Mouse (Mus musculus): Measurements from ENCODE around the gene Ddc. TPM values are rescaled to one million over a fixed set of nuclear protein-coding genes. Genes with fewer than 3 reads are reported as not detected.

The Ddc gene
- polyA plus RNA-seq, 1 experiment from 2014 or later, result 12.4 TPM

DNA sequence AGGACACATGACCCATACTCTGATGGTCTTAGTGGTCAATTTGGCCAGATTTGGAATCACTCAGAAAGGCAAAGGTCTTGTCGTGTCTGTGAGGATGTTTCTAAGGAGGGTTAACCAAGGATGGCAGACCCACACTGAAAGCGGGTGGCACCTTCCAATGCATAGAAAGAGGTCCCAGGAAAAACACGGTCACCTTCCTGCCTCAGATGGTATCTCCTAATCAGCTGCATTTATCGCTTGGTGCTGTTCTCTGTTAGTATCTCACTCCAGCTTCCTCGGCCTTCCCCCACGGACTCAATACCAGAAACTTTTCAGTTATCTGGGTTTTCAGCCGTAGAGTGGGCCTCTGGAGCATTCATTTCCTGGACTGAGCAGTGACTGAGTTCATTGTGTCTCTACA is 58.1 kb downstream of the Ddc start:
- Histone ChIP-seq H3K27ac (ENCODE audit: low read length) (no peak overlapping the region), H3K4me1 (ENCODE audit: insufficient read depth, low read depth, low read length) (peaks cover 21% of the 10 kb centered on the region; the same call in 1 of the 2 replicates), H3K27me3 (replicated peaks; ENCODE audit: insufficient read depth, low read length) (no peaks in the 10 kb centered on the region), H3K9me3 (ENCODE audit: low read length) (no peaks in the 10 kb centered on the region), H3K36me3 (ENCODE audit: insufficient read depth, low read length) (no peaks in the 10 kb centered on the region), H3K4me3 (ENCODE audit: low read depth, low read length) (no peak overlapping the region), H3K9ac (replicated peaks; ENCODE audit: low read depth) (no peak overlapping the region), H3K4me2 (replicated peaks; ENCODE audit: low read depth, low read length) (no peak overlapping the region)
- 85% methylated on average over 7 of the region's 7 CpGs for WGBS
- ATAC-seq, result no peak
- TF ChIP-seq CTCF (IDR thresholded peaks at IDR 0.05) (no peak), EP300 (IDR thresholded peaks at IDR 0.05) (no peak)
- DNase-seq (ENCODE audit: low spot score), result no peak

- 0 out of 2 replicates have a peak, but pooled peaks have one; percentile 22 for ATAC-seq
These were observed 60.6 kb downstream of the Ddc start for GRCm38 (mm10) chr11:11837384-11837783.

DNA sequence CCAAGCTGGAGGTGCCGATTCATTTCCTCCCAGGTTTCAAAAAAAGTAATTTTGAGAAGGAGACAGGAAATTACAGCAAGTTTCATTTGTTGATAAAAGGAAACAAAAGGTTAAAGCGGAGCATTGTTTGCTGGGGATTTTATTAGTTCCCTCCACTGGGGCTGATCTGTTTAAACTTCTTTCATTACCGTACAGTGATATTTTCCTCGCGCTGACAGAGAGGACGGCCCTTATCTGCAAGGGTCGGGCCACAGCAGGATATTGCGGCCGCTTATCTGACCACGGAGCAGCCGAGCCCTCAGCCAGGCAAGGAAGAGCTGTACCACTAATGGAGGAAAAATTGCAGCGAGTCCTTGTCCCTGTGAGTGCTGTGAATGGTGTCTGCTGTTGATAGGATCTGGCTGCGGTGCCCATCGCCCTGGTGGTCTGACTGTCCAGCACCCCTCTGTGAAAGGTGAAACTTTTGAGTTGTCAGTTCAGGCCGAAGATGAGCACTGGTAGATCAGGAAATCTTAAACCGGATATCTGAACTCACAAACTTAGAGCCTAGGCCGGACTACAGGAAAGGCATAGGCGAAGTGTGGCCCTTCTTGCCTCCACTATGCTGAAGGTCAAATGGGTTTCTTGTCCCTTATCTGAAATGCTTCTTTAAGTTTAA is 61.1 kb downstream of the Ddc start:
- 8% methylated on average over 18 of the region's 18 CpGs for WGBS
- Histone ChIP-seq H3K9me3 (ENCODE audit: low read length) (no peaks in the 10 kb centered on the region), H3K36me3 (ENCODE audit: insufficient read depth, low read length) (no peaks in the 10 kb centered on the region), H3K4me3 (ENCODE audit: low read depth, low read length) (no peak overlapping the region), H3K27ac (ENCODE audit: low read length) (peak overlapping the region; percentile 57), H3K4me2 (replicated peaks; ENCODE audit: low read depth, low read length) (peak overlapping the region; percentile 43), H3K27me3 (replicated peaks; ENCODE audit: insufficient read depth, low read length) (no peaks in the 10 kb centered on the region), H3K9ac (replicated peaks; ENCODE audit: low read depth) (no peak overlapping the region), H3K4me1 (ENCODE audit: insufficient read depth, low read depth, low read length) (peaks cover 13% of the 10 kb centered on the region; the same call in 1 of the 2 replicates)
- ATAC-seq (peak; percentile 73), DNase-seq (ENCODE audit: low spot score) (peak; percentile 44)
- TF ChIP-seq CTCF (IDR thresholded peaks at IDR 0.05) (no peak), EP300 (IDR thresholded peaks at IDR 0.05) (peak; percentile 43; the same call in 1 of the 2 replicates)

More at GRCm38 (mm10) chr11:11837384-11837783, 60.6 kb downstream of the Ddc start:
- Histone ChIP-seq H3K9me3 (ENCODE audit: low read length) (no peaks in the 10 kb centered on the region), H3K27me3 (replicated peaks; ENCODE audit: insufficient read depth, low read length) (no peaks in the 10 kb centered on the region), H3K4me1 (ENCODE audit: insufficient read depth, low read depth, low read length) (peaks cover 10% of the 10 kb centered on the region; the same call in 1 of the 2 replicates), H3K4me3 (ENCODE audit: low read depth, low read length) (no peak overlapping the region), H3K4me2 (replicated peaks; ENCODE audit: low read depth, low read length) (no peak overlapping the region; the same call in 1 of the 2 replicates), H3K9ac (replicated peaks; ENCODE audit: low read depth) (no peak overlapping the region), H3K36me3 (ENCODE audit: insufficient read depth, low read length) (no peaks in the 10 kb centered on the region), H3K27ac (ENCODE audit: low read length) (peak overlapping the region; percentile 57; the same call in 1 of the 2 replicates)
- WGBS, result 44% methylated on average over 5 of the region's 5 CpGs
- TF ChIP-seq CTCF (IDR thresholded peaks at IDR 0.05) (no peak), EP300 (IDR thresholded peaks at IDR 0.05) (no peak)
- no peak for DNase-seq (ENCODE audit: low spot score)

DNA sequence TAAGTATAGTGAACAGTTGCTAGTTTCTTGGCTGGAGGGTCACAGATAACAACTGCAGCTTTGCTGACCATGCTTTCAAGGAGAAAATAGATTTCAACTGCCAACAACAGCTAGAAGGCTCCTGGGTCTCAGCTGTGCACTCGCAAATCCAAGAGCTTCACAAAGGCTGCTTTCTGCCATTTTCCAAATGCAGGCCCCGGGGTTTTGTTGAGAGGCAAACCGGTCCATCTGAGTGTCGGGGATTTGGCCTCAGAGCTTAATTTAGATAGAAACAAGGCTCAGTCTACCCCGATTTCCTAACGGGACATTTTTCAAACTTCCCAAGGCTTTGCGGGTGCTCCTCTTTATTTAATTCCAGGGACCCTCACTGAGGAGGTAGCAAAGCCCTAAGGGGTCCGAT is 61.7 kb downstream of the Ddc start:
- peak overlapping the region; percentile 57 for H3K27ac ChIP-seq (ENCODE audit: low read length)
- H3K9me3 ChIP-seq (ENCODE audit: low read length), result no peaks in the 10 kb centered on the region
- H3K9ac ChIP-seq (replicated peaks; ENCODE audit: low read depth), result no peak overlapping the region
- H3K4me1 ChIP-seq (ENCODE audit: insufficient read depth, low read depth, low read length), result peaks cover 15% of the 10 kb centered on the region; the same call in 1 of the 2 replicates
- WGBS, result 36% methylated on average over 8 of the region's 8 CpGs
- no peak overlapping the region for H3K4me3 ChIP-seq (ENCODE audit: low read depth, low read length)
- TF ChIP-seq CTCF (IDR thresholded peaks at IDR 0.05), result no peak
- no peak for TF ChIP-seq EP300 (IDR thresholded peaks at IDR 0.05)
- DNase-seq (ENCODE audit: low spot score) (no peak), ATAC-seq (no peak)
- H3K4me2 ChIP-seq (replicated peaks; ENCODE audit: low read depth, low read length), result peak overlapping the region; percentile 43; the same call in 1 of the 2 replicates
- no peaks in the 10 kb centered on the region for H3K36me3 ChIP-seq (ENCODE audit: insufficient read depth, low read length)
- H3K27me3 ChIP-seq (replicated peaks; ENCODE audit: insufficient read depth, low read length), result no peaks in the 10 kb centered on the region

DNA sequence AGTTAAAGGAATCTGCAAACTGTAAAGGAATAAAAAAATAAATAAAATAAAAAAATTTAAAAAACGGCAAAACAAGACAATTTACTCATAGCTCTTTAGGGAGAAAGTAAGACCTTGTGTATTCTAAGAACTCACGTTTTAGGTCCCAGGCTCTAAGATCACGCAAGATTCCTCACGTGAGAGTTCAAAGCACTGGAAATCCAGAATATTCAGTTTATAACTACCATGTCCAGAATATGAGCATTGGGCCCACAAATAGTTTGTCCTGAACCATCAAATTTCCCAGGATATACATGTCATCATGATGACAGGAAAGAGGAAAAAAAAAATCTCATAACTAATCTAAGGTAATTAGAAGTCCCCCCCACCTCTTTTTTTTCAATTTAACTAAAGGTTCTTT is 62.2 kb downstream of the Ddc start:
- H3K27ac ChIP-seq (ENCODE audit: low read length), result peak overlapping the region; percentile 60; the same call in 1 of the 2 replicates
- peaks cover 18% of the 10 kb centered on the region; the same call in 1 of the 2 replicates for H3K4me1 ChIP-seq (ENCODE audit: insufficient read depth, low read depth, low read length)
- no peaks in the 10 kb centered on the region for H3K27me3 ChIP-seq (replicated peaks; ENCODE audit: insufficient read depth, low read length)
- no peaks in the 10 kb centered on the region for H3K9me3 ChIP-seq (ENCODE audit: low read length)
- no peak for ATAC-seq
- no peak overlapping the region for H3K9ac ChIP-seq (replicated peaks; ENCODE audit: low read depth)
- 76% methylated on average over 4 of the region's 4 CpGs for WGBS
- H3K4me3 ChIP-seq (ENCODE audit: low read depth, low read length), result no peak overlapping the region
- no peaks in the 10 kb centered on the region for H3K36me3 ChIP-seq (ENCODE audit: insufficient read depth, low read length)
- no peak for DNase-seq (ENCODE audit: low spot score)
- H3K4me2 ChIP-seq (replicated peaks; ENCODE audit: low read depth, low read length), result no peak overlapping the region
- TF ChIP-seq EP300 (IDR thresholded peaks at IDR 0.05) (no peak), CTCF (IDR thresholded peaks at IDR 0.05) (no peak)

- ATAC-seq (no peak), DNase-seq (ENCODE audit: low spot score) (no peak)
- Histone ChIP-seq H3K9me3 (ENCODE audit: low read length) (no peaks in the 10 kb centered on the region), H3K4me1 (ENCODE audit: insufficient read depth, low read depth, low read length) (peaks cover 18% of the 10 kb centered on the region; the same call in 1 of the 2 replicates), H3K4me3 (ENCODE audit: low read depth, low read length) (no peak overlapping the region), H3K4me2 (replicated peaks; ENCODE audit: low read depth, low read length) (no peak overlapping the region), H3K36me3 (ENCODE audit: insufficient read depth, low read length) (no peaks in the 10 kb centered on the region), H3K27ac (ENCODE audit: low read length) (peak overlapping the region; percentile 60; the same call in 1 of the 2 replicates), H3K9ac (replicated peaks; ENCODE audit: low read depth) (no peak overlapping the region), H3K27me3 (replicated peaks; ENCODE audit: insufficient read depth, low read length) (no peaks in the 10 kb centered on the region)
- TF ChIP-seq CTCF (IDR thresholded peaks at IDR 0.05) (no peak), EP300 (IDR thresholded peaks at IDR 0.05) (peak; percentile 41; the same call in 1 of the 2 replicates)
- WGBS, result 40% methylated on average over 6 of the region's 6 CpGs
These were observed 62.6 kb downstream of the Ddc start for GRCm38 (mm10) chr11:11835361-11835760.
